Mouse (Mus musculus) liver, postnatal 0 days (tissue): ENCODE data around the gene Sh3glb2.

Source experiments
- CTCF ChIP-seq: sonication (generic); IDR thresholded peaks from 2 replicates; pipeline ENCODE4 v1.5.1; 2016; ENCODE audit warnings: antibody characterized with exemption, low read depth
- EP300 ChIP-seq: IDR thresholded peaks from 2 replicates; pipeline ENCODE4 v1.6.1; 2016; ENCODE audit warnings: antibody characterized with exemption, low read depth, mild to moderate bottlenecking

GRCm38 (mm10) chr2:30355861-30356260 is 3.3 kb downstream of the Sh3glb2 start:
- TF ChIP-seq CTCF (no peak), EP300 (no peak)
